Mouse (Mus musculus) ES-Bruce4 (cell line): ENCODE measurements around the gene Cntfr. TPM values are rescaled to one million over a fixed set of nuclear protein-coding genes. Genes with fewer than 3 reads are reported as not detected.

Experiments used
- H3K27ac ChIP-seq: 2 replicates; pipeline ENCODE4 v1.5.1; 2012; ENCODE audit warnings: low read length, inconsistent platforms; ENCODE audit not compliant: insufficient read depth
- H3K27me3 ChIP-seq: 2 replicates; pipeline ENCODE4 v1.6.1; 2012; ENCODE audit warnings: mild to moderate bottlenecking, low read length, inconsistent platforms; ENCODE audit not compliant: control insufficient read depth, poor library complexity, insufficient read depth, severe bottlenecking
- H3K36me3 ChIP-seq: 2 replicates; pipeline ENCODE4 v1.6.1; 2012; ENCODE audit warnings: inconsistent platforms, mild to moderate bottlenecking, low read length, moderate library complexity; ENCODE audit not compliant: control insufficient read depth, poor library complexity, insufficient read depth, severe bottlenecking
- H3K4me1 ChIP-seq: one replicate; pipeline ENCODE4 v1.8.1; 2011; ENCODE audit warnings: low read length; ENCODE audit not compliant: control insufficient read depth, insufficient read depth
- H3K4me3 ChIP-seq: 2 replicates; pipeline ENCODE4 v1.5.1; 2011; ENCODE audit warnings: low read depth, mild to moderate bottlenecking, low read length
- H3K9ac ChIP-seq: 2 replicates; pipeline ENCODE4 v1.6.1; 2012; ENCODE audit warnings: low read depth, mild to moderate bottlenecking, inconsistent platforms; ENCODE audit not compliant: poor library complexity, severe bottlenecking
- H3K9me3 ChIP-seq: replicated peaks from 2 replicates; pipeline ENCODE4 v1.6.1; 2012; ENCODE audit warnings: mild to moderate bottlenecking, low read length, inconsistent platforms; ENCODE audit not compliant: control insufficient read depth, poor library complexity, insufficient read depth, severe bottlenecking
- CTCF ChIP-seq: IDR thresholded peaks from one replicate; pipeline ENCODE4 v1.8.1; 2011; ENCODE audit warnings: low read depth, low read length
- EP300 ChIP-seq: IDR thresholded peaks from 2 replicates; pipeline ENCODE4 v1.6.1; 2011; ENCODE audit warnings: low read depth, low read length; ENCODE audit not compliant: insufficient read depth
- POLR2A ChIP-seq: IDR thresholded peaks from one replicate; pipeline ENCODE4 v1.8.1; 2011; ENCODE audit warnings: low read length; ENCODE audit not compliant: insufficient read depth
- polyA plus RNA-seq: library from polyadenylated mRNA; stranded (reverse); fragments of >200 nt; gene quantifications from 2 replicates; pipeline ENCODE4 v1.2.4, GENCODE M21; 2011; ENCODE audit warnings: low read depth; ENCODE audit not compliant: missing spikeins, insufficient read depth, insufficient read length

Gene Cntfr
- polyA plus RNA-seq, 1 experiment: 23.9 TPM

DNA sequence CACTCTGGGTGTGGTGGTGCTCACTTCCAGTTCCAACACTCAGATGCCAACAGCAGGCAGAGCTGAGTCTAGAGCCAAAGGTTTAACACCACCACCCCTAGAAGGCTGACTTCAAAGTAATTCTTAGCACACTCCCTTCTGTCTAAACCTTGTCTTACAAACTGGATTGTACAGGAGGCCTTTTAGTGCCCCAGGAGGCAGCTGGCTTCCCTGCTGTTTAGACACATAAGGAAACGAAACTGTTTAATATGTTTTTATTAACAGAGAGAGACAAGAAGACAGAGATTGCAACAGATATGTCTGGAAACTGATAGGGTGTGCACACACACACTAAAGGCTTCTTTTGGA lies 41.3 kb upstream of the Cntfr start:
- Histone ChIP-seq H3K36me3 (peaks cover 14% of the 10 kb centered on the region), H3K9ac (no peak overlapping the region), H3K27ac (no peak overlapping the region), H3K4me1 (no peaks in the 10 kb centered on the region), H3K27me3 (no peaks in the 10 kb centered on the region), H3K9me3 (no peaks in the 10 kb centered on the region), H3K4me3 (no peak overlapping the region)
- TF ChIP-seq CTCF (no peak), POLR2A (no peak), EP300 (no peak)

DNA sequence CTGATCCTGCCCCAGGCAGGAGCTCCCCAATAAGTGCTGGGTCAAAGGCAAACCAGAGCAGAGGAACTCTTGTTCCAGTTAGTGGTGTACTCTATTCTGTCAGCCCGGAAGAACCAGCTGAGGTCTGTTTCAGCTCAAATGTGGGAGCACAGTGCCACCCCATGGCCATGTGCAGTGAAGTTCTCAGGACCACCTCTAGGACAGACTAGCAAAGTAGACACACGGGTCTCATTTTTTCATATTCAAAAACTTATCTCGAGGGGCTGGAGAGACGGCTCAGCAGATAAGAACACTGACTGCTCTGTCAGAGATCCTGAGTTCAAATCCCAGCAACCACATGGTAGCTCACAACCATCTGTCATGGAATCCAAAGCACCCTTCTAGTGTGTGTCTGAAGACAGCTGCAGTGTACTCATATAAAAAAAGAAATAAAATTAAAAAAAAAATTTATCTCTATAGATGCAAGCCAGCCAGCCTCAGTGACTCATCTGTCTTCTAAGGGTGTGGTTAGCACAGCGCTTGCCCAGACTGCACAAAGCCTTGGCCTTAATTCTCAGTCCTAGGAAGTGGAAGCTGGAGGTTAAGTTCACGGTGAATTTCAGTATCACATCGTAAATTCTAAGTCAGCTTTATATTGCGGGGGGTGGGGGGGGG lies 40.8 kb upstream of the Cntfr start:
- peaks cover 14% of the 10 kb centered on the region for H3K36me3 ChIP-seq
- no peak overlapping the region for H3K27ac ChIP-seq
- no peaks in the 10 kb centered on the region for H3K27me3 ChIP-seq
- peak; percentile 91 for TF ChIP-seq CTCF
- TF ChIP-seq EP300: 0 out of 2 replicates have a peak, but pooled peaks have one; percentile 12
- TF ChIP-seq POLR2A: no peak
- no peaks in the 10 kb centered on the region for H3K9me3 ChIP-seq
- H3K9ac ChIP-seq: no peak overlapping the region
- no peak overlapping the region for H3K4me3 ChIP-seq
- H3K4me1 ChIP-seq: no peaks in the 10 kb centered on the region

GRCm38 (mm10) chr4:41731052-41731765 lies 34.3 kb upstream of the Cntfr start, which contains the start of gene Arid3c:
TSS of gene Arid3c (minus strand) at chr4:41731142.
- no peaks in the 10 kb centered on the region for H3K9me3 ChIP-seq
- peaks cover 4% of the 10 kb centered on the region; the same call in 1 of the 2 replicates for H3K27me3 ChIP-seq
- no peaks in the 10 kb centered on the region for H3K4me1 ChIP-seq
- H3K9ac ChIP-seq: peak within 1 kb of the TSS; percentile 53
- no peak within 1 kb of the TSS for H3K27ac ChIP-seq
- no peaks in the 10 kb centered on the region for H3K36me3 ChIP-seq
- TF ChIP-seq POLR2A (no peak), CTCF (no peak), EP300 (no peak)
- H3K4me3 ChIP-seq: peak within 1 kb of the TSS; percentile 66

DNA sequence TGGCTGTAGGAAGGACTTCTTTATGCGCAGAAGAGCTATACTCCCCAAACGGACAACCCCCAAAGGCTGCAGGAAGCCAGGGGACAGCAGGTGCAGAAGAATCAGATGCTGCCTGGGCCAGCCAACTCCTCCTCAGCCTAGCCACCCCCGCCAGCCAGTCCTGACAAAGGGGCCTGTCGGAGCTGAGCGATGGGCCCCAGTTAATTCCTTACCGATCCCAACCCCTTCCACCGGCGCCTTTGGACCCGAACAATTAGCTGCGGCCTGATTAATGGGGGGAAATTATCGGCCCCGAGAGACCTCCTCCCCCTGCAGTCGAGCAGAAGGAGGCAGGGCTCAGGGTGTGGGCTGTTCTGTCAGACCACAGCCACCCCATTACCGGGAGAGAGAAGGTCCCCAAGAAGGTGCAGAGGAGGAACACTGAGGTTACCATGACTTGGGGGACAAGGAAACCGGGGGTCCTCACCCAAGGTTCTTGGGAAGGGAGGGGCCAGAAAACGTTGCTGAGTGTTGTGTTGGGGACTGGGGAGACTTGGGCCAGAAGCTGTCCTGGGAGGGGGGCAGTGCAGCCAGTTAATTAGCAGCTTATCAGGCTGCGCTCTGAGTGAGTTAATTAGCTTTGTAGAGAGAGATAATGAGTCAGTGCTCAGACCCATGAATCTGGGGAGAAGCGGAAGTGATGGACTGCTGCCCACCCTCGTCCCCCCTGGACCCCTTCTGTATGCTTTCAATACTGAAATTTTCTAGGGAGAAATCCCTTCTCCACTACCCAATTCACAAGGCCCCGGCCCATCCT lies 30.1 kb upstream of the Cntfr start:
- H3K36me3 ChIP-seq: no peaks in the 10 kb centered on the region
- no peaks in the 10 kb centered on the region for H3K4me1 ChIP-seq
- H3K9me3 ChIP-seq: no peaks in the 10 kb centered on the region
- TF ChIP-seq POLR2A (no peak), CTCF (no peak), EP300 (no peak)
- no peak overlapping the region for H3K4me3 ChIP-seq
- H3K27me3 ChIP-seq: peaks cover 4% of the 10 kb centered on the region; the same call in 1 of the 2 replicates
- no peak overlapping the region for H3K9ac ChIP-seq
- no peak overlapping the region for H3K27ac ChIP-seq

DNA sequence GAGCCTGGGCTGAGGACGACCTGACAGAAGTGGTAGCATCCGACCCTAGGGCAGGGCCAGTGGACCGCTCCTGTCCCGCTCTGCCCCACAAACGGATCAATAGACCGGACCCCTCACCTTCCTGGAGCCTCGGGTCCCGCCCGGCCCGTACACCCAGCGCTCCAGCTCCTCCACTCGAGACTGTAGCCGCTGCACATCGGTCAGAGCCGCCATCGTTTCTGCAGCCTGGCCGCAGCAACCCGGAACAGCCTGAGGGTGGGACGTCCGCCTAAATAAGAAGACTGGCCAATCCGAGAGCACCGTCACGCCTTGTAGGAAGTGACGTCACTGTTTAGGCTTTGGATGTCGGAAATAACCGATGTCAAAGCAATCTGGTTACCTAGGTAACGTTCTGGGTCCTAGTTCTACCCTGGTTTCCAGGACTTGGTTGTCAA lies 26.0 kb upstream of the Cntfr start, which contains the start of gene Dctn3:
Dctn3 (minus strand) TSS at position 253 of the 434 bp plus-strand sequence.
- H3K4me3 ChIP-seq: peak within 1 kb of the TSS; percentile 64
- H3K27ac ChIP-seq: no peak within 1 kb of the TSS
- no peaks in the 10 kb centered on the region for H3K9me3 ChIP-seq
- peaks cover 10% of the 10 kb centered on the region for H3K36me3 ChIP-seq
- peak within 1 kb of the TSS; percentile 82 for H3K9ac ChIP-seq
- H3K27me3 ChIP-seq: no peaks in the 10 kb centered on the region
- TF ChIP-seq CTCF: no peak
- peak; percentile 52 for TF ChIP-seq POLR2A
- H3K4me1 ChIP-seq: no peaks in the 10 kb centered on the region

DNA sequence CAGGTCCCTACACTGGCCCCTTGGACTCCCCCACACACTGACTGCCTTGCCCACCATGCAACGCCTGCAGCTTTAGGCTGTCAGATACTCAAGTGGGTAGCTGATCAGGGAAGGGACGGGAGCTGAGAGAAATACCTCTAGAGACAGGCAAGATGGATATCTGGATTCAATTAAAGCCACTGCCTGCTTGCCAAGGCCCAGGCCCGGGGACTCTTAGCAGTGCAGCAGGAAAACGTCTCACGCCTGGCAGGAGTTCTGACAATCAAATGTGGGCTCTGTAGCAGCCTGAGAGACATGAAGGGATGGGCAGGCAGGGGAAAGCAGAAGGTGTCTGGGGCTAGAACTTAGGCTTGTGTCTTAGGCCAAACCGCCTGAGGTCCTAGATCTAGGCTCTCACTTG lies 19.9 kb upstream of the Cntfr start:
- Histone ChIP-seq H3K27me3 (no peaks in the 10 kb centered on the region), H3K36me3 (peaks cover 11% of the 10 kb centered on the region), H3K9ac (no peak overlapping the region), H3K4me3 (no peak overlapping the region), H3K4me1 (no peaks in the 10 kb centered on the region), H3K27ac (no peak overlapping the region), H3K9me3 (no peaks in the 10 kb centered on the region)
- TF ChIP-seq POLR2A: no peak
- TF ChIP-seq CTCF: no peak
- TF ChIP-seq EP300: no peak
